ENCODE assay signal across 10 mouse cellular contexts in genomic region chr11:53031777-53032176, GRCm38 (mm10).
"Had no signal": no experiment of that assay in that cellular context is flagged by ENCODE, and none has a peak within 500 bp of the region (broad histone marks: within the 10 kb centered on the region; RNA-seq: fewer than 3 reads in every experiment).

No protein-coding gene starts in this region.

- ATAC-seq: intestine, postnatal 0 days; liver, postnatal 0 days; midbrain, embryonic 16.5 days had no signal

- H3K36me3 ChIP-seq: limb, embryonic 10.5 days; limb, embryonic 13.5 days; midbrain, embryonic 12.5 days had no signal

- H3K4me1 ChIP-seq: midbrain, embryonic 12.5 days had no signal

- H3K9ac ChIP-seq: limb, embryonic 13.5 days; liver, embryonic 14.5 days; liver, postnatal 0 days; lung, embryonic 14.5 days; midbrain, embryonic 12.5 days had no signal

- H3K4me3 ChIP-seq: layer of hippocampus, adult 2 months; limb, embryonic 10.5 days; limb, embryonic 13.5 days; midbrain, embryonic 12.5 days had no signal

- H3K27ac ChIP-seq: layer of hippocampus, adult 2 months; limb, embryonic 10.5 days; limb, embryonic 13.5 days; liver, embryonic 14.5 days; macrophage; midbrain, embryonic 12.5 days had no signal
